Mouse (Mus musculus): Measurements from ENCODE around the gene Tanc1.

DNA sequence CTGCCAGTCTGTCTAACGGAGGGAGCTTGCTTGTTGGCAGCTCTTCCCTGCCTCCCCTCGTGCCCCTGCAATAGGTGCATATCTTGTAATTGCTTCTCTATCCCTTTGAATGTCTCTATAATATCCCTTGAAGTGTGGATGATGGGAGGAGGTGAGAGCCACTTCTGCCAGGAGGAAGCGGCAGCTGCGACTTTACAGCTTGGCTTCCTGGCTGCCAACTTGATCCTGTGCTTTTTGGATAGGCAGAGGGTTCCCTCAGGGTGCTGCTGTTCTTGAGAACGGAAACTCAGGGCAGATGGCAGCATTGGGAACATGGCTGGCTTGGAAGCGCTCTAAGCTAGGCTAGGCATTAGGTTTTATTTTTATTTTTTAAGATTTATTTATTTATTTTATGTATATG, 183.0 kb downstream of the Tanc1 start:
- TF ChIP-seq CTCF (IDR thresholded peaks at IDR 0.05; ENCODE audit: insufficient read depth, low read depth, low read length) = no peak
- no peak for TF ChIP-seq POLR2A (IDR thresholded peaks at IDR 0.05; ENCODE audit: insufficient read depth, low read depth, low read length)
